Mouse (Mus musculus): Measurements from ENCODE around the gene Gm10337. TPM values are rescaled to one million over a fixed set of nuclear protein-coding genes. Genes with fewer than 3 reads are reported as not detected.
A peak's percentile ranks its signal among the peaks of the same experiment; 100 is the strongest.

The Gm10337 gene
- polyA plus RNA-seq, 1 experiment, result not detected

DNA sequence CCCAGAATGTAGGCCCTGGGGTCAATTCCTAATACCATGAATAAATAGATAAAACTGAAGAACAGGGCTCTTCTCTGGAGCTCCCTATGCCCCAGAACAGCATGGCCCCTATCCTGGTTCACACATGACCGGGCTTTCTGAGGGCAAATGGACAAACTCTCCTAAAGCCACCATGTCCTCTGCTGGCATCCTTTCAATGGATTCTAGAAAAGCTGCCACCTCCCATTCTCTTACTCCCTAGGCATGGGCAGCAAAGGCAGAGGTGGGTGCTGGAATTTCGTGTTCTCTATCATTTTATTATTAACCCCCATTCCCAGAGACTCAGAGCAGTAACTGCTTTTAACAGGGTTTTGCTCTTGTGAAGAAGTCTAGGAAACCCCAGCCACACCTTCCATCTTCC lies 11.7 kb downstream of the Gm10337 start:
- H3K36me3 ChIP-seq (ENCODE audit: control insufficient read depth, insufficient read depth), result no peaks in the 10 kb centered on the region
- TF ChIP-seq E2F4 (IDR thresholded peaks at IDR 0.05; ENCODE audit: insufficient read depth) (no peak), CEBPB (IDR thresholded peaks at IDR 0.05; ENCODE audit: insufficient read depth, poor library complexity, severe bottlenecking) (no peak), SRF (IDR thresholded peaks at IDR 0.05; ENCODE audit: control insufficient read depth, insufficient read length, low read depth) (no peak), TCF12 (IDR thresholded peaks at IDR 0.05; ENCODE audit: insufficient read depth, poor library complexity, severe bottlenecking) (no peak), POLR2A (IDR thresholded peaks at IDR 0.05; ENCODE audit: insufficient read length, low read depth) (no peak), USF1 (IDR thresholded peaks at IDR 0.05; ENCODE audit: low read depth) (no peak), MAX (IDR thresholded peaks at IDR 0.05; ENCODE audit: low read depth) (no peak), TCF3 (IDR thresholded peaks at IDR 0.05; ENCODE audit: insufficient read length, low read depth) (no peak), REST (IDR thresholded peaks at IDR 0.05; ENCODE audit: insufficient read depth, insufficient read length) (no peak), MYOD1 (IDR thresholded peaks at IDR 0.05; ENCODE audit: control insufficient read depth in 1 of 3, insufficient read length in 2 of 3, low read depth in 2 of 3) (no peak), MYOG (IDR thresholded peaks at IDR 0.05; ENCODE audit: control insufficient read depth in 1 of 3, insufficient read depth in 1 of 3, insufficient read length in 2 of 3, low read depth in 2 of 3) (no peak), POLR2AphosphoS2 (IDR thresholded peaks at IDR 0.05; ENCODE audit: insufficient read length, low read depth) (no peak)
- H3K4me2 ChIP-seq (ENCODE audit: low read depth), result no peak overlapping the region
- H3K4me3 ChIP-seq, result no peak overlapping the region
- H3ac ChIP-seq (ENCODE audit: control insufficient read depth, insufficient read length), result no peak overlapping the region
- peaks cover 16% of the 10 kb centered on the region for H3K79me2 ChIP-seq (ENCODE audit: control insufficient read depth, insufficient read depth)
- H3K27me3 ChIP-seq (ENCODE audit: control insufficient read depth, insufficient read depth, insufficient read length), result no peaks in the 10 kb centered on the region

DNA sequence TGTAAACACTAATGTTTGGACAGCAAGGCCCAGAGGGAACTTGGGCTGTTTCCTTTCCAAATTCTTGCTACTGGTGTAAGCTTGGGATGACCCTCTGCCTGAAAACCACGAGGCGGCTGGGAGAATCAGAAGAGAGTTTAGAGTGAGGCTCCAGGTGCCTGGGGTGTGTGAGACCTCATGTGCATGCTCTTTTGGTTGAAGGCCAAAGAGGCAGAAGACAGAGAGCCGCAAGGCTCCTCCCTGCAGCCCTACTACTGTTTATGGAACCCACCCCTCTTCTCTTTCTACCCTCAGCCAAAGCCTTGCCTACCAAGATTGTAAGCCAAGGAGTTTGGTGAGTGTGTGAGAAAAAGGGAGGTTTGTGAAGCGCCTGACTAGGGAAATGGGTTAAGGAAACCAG lies 12.3 kb downstream of the Gm10337 start:
- peak overlapping the region; percentile 56 for H3K4me3 ChIP-seq
- H3K36me3 ChIP-seq (ENCODE audit: control insufficient read depth, insufficient read depth), result no peaks in the 10 kb centered on the region
- no peaks in the 10 kb centered on the region for H3K27me3 ChIP-seq (ENCODE audit: control insufficient read depth, insufficient read depth, insufficient read length)
- peak overlapping the region; percentile 100 for H3K4me2 ChIP-seq (ENCODE audit: low read depth)
- H3ac ChIP-seq (ENCODE audit: control insufficient read depth, insufficient read length), result no peak overlapping the region
- no peak for TF ChIP-seq REST (IDR thresholded peaks at IDR 0.05; ENCODE audit: insufficient read depth, insufficient read length)
- no peak for TF ChIP-seq E2F4 (IDR thresholded peaks at IDR 0.05; ENCODE audit: insufficient read depth)
- no peak for TF ChIP-seq POLR2A (IDR thresholded peaks at IDR 0.05; ENCODE audit: insufficient read length, low read depth)
- TF ChIP-seq MYOG (IDR thresholded peaks at IDR 0.05; ENCODE audit: control insufficient read depth in 1 of 3, insufficient read depth in 1 of 3, insufficient read length in 2 of 3, low read depth in 2 of 3), result no peak
- TF ChIP-seq POLR2AphosphoS2 (IDR thresholded peaks at IDR 0.05; ENCODE audit: insufficient read length, low read depth), result no peak
- no peak for TF ChIP-seq TCF12 (IDR thresholded peaks at IDR 0.05; ENCODE audit: insufficient read depth, poor library complexity, severe bottlenecking)
- no peak for TF ChIP-seq TCF3 (IDR thresholded peaks at IDR 0.05; ENCODE audit: insufficient read length, low read depth)
- TF ChIP-seq USF1 (IDR thresholded peaks at IDR 0.05; ENCODE audit: low read depth), result no peak
- TF ChIP-seq MAX (IDR thresholded peaks at IDR 0.05; ENCODE audit: low read depth), result no peak
- TF ChIP-seq MYOD1 (IDR thresholded peaks at IDR 0.05; ENCODE audit: control insufficient read depth in 1 of 3, insufficient read length in 2 of 3, low read depth in 2 of 3), result no peak
- no peak for TF ChIP-seq CEBPB (IDR thresholded peaks at IDR 0.05; ENCODE audit: insufficient read depth, poor library complexity, severe bottlenecking)
- TF ChIP-seq SRF (IDR thresholded peaks at IDR 0.05; ENCODE audit: control insufficient read depth, insufficient read length, low read depth), result no peak
- H3K79me2 ChIP-seq (ENCODE audit: control insufficient read depth, insufficient read depth), result peaks cover 22% of the 10 kb centered on the region

DNA sequence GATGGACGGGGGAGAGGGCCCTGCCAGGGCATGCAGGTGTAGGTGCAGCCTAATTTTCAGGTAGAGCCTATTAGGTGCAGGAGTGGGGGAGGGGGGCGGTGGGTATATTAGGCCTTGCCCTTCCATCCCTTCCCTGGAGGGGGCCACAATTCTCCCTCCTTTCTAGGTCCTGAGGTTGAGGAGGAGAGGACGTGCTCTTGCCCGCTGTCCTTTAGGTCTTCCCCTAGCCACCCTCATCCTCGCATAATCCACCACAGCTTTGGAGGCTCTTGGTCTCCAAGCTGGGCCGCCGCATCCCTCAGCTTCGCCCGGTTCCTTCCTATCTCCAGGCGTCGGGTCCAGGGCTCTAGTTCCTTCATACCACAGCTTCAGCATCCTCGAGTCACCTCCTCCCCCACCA lies 12.8 kb downstream of the Gm10337 start:
- peak overlapping the region; percentile 56 for H3K4me3 ChIP-seq
- H3K27me3 ChIP-seq (ENCODE audit: control insufficient read depth, insufficient read depth, insufficient read length), result no peaks in the 10 kb centered on the region
- peak overlapping the region; percentile 100 for H3K4me2 ChIP-seq (ENCODE audit: low read depth)
- peak overlapping the region; percentile 37 for H3ac ChIP-seq (ENCODE audit: control insufficient read depth, insufficient read length)
- H3K79me2 ChIP-seq (ENCODE audit: control insufficient read depth, insufficient read depth), result peaks cover 27% of the 10 kb centered on the region
- TF ChIP-seq MAX (IDR thresholded peaks at IDR 0.05; ENCODE audit: low read depth) (no peak), CEBPB (IDR thresholded peaks at IDR 0.05; ENCODE audit: insufficient read depth, poor library complexity, severe bottlenecking) (no peak), POLR2A (IDR thresholded peaks at IDR 0.05; ENCODE audit: insufficient read length, low read depth) (no peak), POLR2AphosphoS2 (IDR thresholded peaks at IDR 0.05; ENCODE audit: insufficient read length, low read depth) (no peak), MYOD1 (IDR thresholded peaks at IDR 0.05; ENCODE audit: control insufficient read depth in 1 of 3, insufficient read length in 2 of 3, low read depth in 2 of 3) (no peak), TCF12 (IDR thresholded peaks at IDR 0.05; ENCODE audit: insufficient read depth, poor library complexity, severe bottlenecking) (no peak), TCF3 (IDR thresholded peaks at IDR 0.05; ENCODE audit: insufficient read length, low read depth) (no peak), USF1 (IDR thresholded peaks at IDR 0.05; ENCODE audit: low read depth) (no peak), SRF (IDR thresholded peaks at IDR 0.05; ENCODE audit: control insufficient read depth, insufficient read length, low read depth) (no peak), MYOG (IDR thresholded peaks at IDR 0.05; ENCODE audit: control insufficient read depth in 1 of 3, insufficient read depth in 1 of 3, insufficient read length in 2 of 3, low read depth in 2 of 3) (no peak), E2F4 (IDR thresholded peaks at IDR 0.05; ENCODE audit: insufficient read depth) (no peak), REST (IDR thresholded peaks at IDR 0.05; ENCODE audit: insufficient read depth, insufficient read length) (no peak)
- H3K36me3 ChIP-seq (ENCODE audit: control insufficient read depth, insufficient read depth), result no peaks in the 10 kb centered on the region

DNA sequence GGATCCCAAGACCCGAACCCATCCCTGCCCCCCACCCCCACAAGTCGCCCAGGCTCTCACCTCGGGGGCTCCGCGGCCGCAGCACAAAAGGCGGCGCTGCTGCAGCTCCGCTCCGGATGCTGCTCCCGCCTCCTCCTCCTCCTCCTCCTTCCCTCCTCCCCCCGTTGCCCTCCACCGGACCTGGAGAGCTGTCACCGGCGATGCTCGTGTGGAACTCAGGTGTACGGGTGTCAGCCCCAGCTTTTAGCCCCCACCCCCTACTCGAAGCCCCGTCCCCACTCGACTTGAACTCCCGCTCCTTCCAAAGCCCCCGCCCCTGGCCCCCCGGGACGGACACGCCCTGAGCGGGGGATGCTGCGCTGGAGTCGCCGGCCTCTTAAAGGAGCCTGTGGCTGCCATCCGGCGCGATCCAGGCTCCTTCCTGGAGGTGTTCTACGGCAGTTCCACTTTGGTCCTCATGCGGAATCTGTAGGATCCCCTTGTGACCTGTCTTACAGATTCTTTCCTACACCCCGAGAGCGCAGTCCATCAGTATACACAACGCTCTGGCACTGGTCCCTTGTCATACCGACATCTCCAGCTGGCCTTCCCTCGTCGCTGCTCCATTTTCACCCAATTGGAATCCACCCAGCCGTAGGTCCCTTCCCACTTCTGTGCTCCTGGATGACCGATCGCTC lies 13.3 kb downstream of the Gm10337 start, which contains the start of gene Map3k12:
Map3k12 (minus strand) TSS at position 337 of the 677 bp plus-strand sequence.
- Histone ChIP-seq H3K36me3 (ENCODE audit: control insufficient read depth, insufficient read depth) (peaks cover 3% of the 10 kb centered on the region), H3K27me3 (ENCODE audit: control insufficient read depth, insufficient read depth, insufficient read length) (no peaks in the 10 kb centered on the region), H3K79me2 (ENCODE audit: control insufficient read depth, insufficient read depth) (peaks cover 29% of the 10 kb centered on the region), H3ac (ENCODE audit: control insufficient read depth, insufficient read length) (peak within 1 kb of the TSS; percentile 37), H3K4me2 (ENCODE audit: low read depth) (peak within 1 kb of the TSS; percentile 100), H3K4me3 (peak within 1 kb of the TSS; percentile 56)
- no peak for TF ChIP-seq TCF3 (IDR thresholded peaks at IDR 0.05; ENCODE audit: insufficient read length, low read depth)
- no peak for TF ChIP-seq REST (IDR thresholded peaks at IDR 0.05; ENCODE audit: insufficient read depth, insufficient read length)
- peak; percentile 46 for TF ChIP-seq POLR2A (IDR thresholded peaks at IDR 0.05; ENCODE audit: insufficient read length, low read depth)
- no peak for TF ChIP-seq MYOG (IDR thresholded peaks at IDR 0.05; ENCODE audit: control insufficient read depth in 1 of 3, insufficient read depth in 1 of 3, insufficient read length in 2 of 3, low read depth in 2 of 3)
- TF ChIP-seq POLR2AphosphoS2 (IDR thresholded peaks at IDR 0.05; ENCODE audit: insufficient read length, low read depth), result peak; percentile 60
